Mouse (Mus musculus) midbrain, embryonic 11.5 days (tissue): Measurements from ENCODE around the gene Psmd6. TPM values are rescaled to one million over a fixed set of nuclear protein-coding genes. Genes with fewer than 3 reads are reported as not detected.
A peak's percentile ranks its signal among the peaks of the same experiment; 100 is the strongest.

Experiments
- ATAC-seq: fragments of 200-750 bp; cut with Nextera tagmentation; 2 replicates; pipeline ENCODE4 v1.8.0; 2017; ENCODE audit warnings: moderate TSS enrichment, moderate library complexity; ENCODE audit not compliant: low FRiP score
- DNase-seq: peaks from one replicate; pipeline ENCODE4 v3.0.0; 2015; ENCODE audit warnings: low spot score; ENCODE audit errors: missing footprints
- H3K27ac ChIP-seq: fragments of 300-500 bp; sonication (generic); 2 replicates; pipeline ENCODE4 v1.5.1; 2014; ENCODE audit warnings: low read depth, low read length
- H3K27me3 ChIP-seq: fragments of 300-500 bp; sonication (generic); 2 replicates; pipeline ENCODE4 v1.6.1; 2014; ENCODE audit warnings: mild to moderate bottlenecking, low read length, moderate library complexity, mixed read lengths; ENCODE audit not compliant: control insufficient read depth, insufficient read depth
- H3K36me3 ChIP-seq: fragments of 300-500 bp; sonication (generic); 2 replicates; pipeline ENCODE4 v1.6.1; 2014; ENCODE audit warnings: mild to moderate bottlenecking, low read length, moderate library complexity, mixed read lengths; ENCODE audit not compliant: control insufficient read depth, insufficient read depth
- H3K4me1 ChIP-seq: fragments of 300-500 bp; sonication (generic); 2 replicates; pipeline ENCODE4 v1.6.1; 2014; ENCODE audit warnings: low read length; ENCODE audit not compliant: control insufficient read depth, insufficient read depth
- H3K4me2 ChIP-seq: fragments of 300-500 bp; sonication (generic); 2 replicates; pipeline ENCODE4 v1.6.1; 2014; ENCODE audit warnings: mild to moderate bottlenecking, moderate library complexity
- H3K4me3 ChIP-seq: fragments of 300-500 bp; sonication (generic); 2 replicates; pipeline ENCODE4 v1.5.1; 2014; ENCODE audit warnings: low read depth, low read length
- H3K9ac ChIP-seq: fragments of 300-500 bp; sonication (generic); 2 replicates; pipeline ENCODE4 v1.6.1; 2014; ENCODE audit warnings: low read length
- H3K9me3 ChIP-seq: fragments of 300-500 bp; sonication (generic); 2 replicates; pipeline ENCODE4 v1.6.1; 2016; ENCODE audit warnings: low read length; ENCODE audit not compliant: control insufficient read depth
- WGBS: fragments of 180-500 bp; shearing (Covaris S2); extraction: QIAGEN DNeasy Blood & Tissue Kit; methylation state at CpG from one replicate; pipeline ENCODE4 v1.1.7; 2014; 5-methylcytosine and 5-hydroxymethylcytosine counted together
- polyA plus RNA-seq: library from polyadenylated mRNA; unstranded; fragments of >200 nt; fragmentation: Nextera tagmentation; extraction: Ambion mirVana; gene quantifications from 2 replicates; pipeline ENCODE4 v1.2.1, GENCODE M21; 2014

The Psmd6 gene
- 319 and 342 TPM in 2 replicates for polyA plus RNA-seq

DNA sequence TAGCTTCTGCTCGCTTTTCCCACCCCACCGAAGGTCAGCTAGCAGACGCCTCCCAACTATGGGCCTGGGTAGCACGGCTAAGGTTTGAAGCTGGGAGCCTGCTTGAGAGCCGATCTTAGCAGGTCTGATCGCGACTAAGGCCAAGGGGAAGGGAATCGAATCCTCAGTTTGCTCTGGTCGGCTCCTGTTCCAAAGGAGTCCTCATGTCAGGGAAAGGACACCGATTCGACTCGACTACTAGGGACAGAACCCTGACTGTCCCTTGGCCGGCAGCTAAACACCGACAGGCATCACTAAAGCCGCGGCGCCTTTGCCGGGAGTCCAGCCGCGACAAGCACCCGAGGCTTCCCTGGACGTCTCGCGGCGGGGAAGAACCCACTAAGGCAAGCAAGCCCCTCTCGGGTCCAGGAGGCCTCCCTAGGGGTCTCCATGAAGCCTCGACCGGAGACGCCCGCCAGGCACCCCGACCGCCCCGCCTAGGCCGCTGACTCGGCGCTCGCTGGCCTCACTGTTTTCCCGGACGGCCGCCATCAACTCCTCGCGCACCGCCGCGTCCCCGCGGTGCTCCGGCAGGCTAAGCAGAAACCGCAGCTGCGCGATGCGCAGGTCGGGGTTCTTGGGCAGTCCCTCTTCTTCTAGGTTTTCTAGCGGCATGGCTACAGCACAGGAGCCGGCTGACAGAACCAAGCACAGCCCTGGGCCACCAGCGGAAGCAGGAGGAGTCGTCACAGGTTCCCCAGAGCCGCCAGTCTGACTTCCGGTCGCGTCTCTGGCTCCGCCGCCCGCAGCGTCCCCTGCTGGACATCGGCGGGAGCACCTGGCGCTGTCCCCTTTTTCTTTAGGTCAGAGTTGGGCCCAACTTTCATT, at the start of gene Psmd6:
Psmd6 (minus strand) TSS at position 755 of the 867 bp plus-strand sequence.
- Histone ChIP-seq H3K27ac (peak within 1 kb of the TSS; percentile 54; the same call in 1 of the 2 replicates), H3K36me3 (peaks cover 6% of the 10 kb centered on the region; the same call in 1 of the 2 replicates), H3K4me1 (peaks cover 6% of the 10 kb centered on the region), H3K4me2 (peak within 1 kb of the TSS; percentile 85), H3K4me3 (peak within 1 kb of the TSS; percentile 91), H3K27me3 (no peaks in the 10 kb centered on the region), H3K9me3 (no peaks in the 10 kb centered on the region), H3K9ac (peak within 1 kb of the TSS; percentile 94)
- DNase-seq: peak; percentile 99
- 1% methylated on average over 68 of the region's 68 CpGs for WGBS
- ATAC-seq: peak; percentile 98

DNA sequence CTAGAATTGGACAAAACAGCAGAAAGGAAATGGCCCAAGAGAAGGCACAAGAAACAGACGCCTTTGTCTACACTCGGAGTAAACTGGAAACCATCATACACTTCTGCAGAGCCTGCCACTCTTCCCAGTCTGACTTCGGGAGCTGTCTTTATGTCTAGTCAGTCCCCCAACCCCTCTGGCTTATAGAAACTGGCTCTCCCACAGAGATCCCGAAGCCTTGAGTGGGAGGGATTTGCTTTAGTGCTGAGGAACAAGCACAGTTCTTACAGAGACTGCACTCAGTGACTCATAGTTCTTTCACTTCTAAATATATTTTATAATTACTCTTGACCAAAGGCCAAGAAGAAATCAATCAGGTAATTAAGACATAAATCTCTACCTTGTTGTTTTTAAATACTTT, 10.1 kb downstream of the Psmd6 start:
- Histone ChIP-seq H3K27me3 (no peaks in the 10 kb centered on the region), H3K4me1 (no peaks in the 10 kb centered on the region), H3K9ac (no peak overlapping the region), H3K4me3 (no peak overlapping the region), H3K36me3 (peaks cover 4% of the 10 kb centered on the region; the same call in 1 of the 2 replicates), H3K9me3 (no peaks in the 10 kb centered on the region), H3K27ac (no peak overlapping the region), H3K4me2 (no peak overlapping the region)
- no peak for DNase-seq
- 88% methylated on average over 4 of the region's 4 CpGs for WGBS
- no peak for ATAC-seq

DNA sequence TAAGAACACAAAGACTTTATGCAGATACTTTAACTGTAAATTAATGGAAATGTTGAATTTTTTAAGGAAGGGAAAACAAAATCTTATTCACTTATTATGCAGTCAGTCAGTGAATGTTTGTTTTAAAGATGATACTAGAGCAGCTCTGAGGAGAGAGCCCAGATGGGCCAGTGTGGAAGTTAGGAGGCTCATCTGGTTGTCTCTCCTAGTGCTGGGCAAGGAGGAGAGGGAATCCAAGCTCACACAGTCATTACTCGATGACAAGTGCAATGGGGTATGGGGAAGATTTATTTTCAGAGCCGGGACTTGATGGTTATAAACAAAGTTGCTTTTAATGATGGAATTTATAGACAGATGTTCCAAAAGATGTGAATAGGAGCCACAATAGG, 15.9 kb downstream of the Psmd6 start:
- DNase-seq (no peak), ATAC-seq (no peak)
- Histone ChIP-seq H3K27me3 (no peaks in the 10 kb centered on the region), H3K4me2 (no peak overlapping the region), H3K4me3 (no peak overlapping the region), H3K4me1 (no peaks in the 10 kb centered on the region), H3K9me3 (no peaks in the 10 kb centered on the region), H3K27ac (no peak overlapping the region), H3K9ac (no peak overlapping the region), H3K36me3 (no peaks in the 10 kb centered on the region)
- WGBS: 89% methylated on average over 2 of the region's 2 CpGs

DNA sequence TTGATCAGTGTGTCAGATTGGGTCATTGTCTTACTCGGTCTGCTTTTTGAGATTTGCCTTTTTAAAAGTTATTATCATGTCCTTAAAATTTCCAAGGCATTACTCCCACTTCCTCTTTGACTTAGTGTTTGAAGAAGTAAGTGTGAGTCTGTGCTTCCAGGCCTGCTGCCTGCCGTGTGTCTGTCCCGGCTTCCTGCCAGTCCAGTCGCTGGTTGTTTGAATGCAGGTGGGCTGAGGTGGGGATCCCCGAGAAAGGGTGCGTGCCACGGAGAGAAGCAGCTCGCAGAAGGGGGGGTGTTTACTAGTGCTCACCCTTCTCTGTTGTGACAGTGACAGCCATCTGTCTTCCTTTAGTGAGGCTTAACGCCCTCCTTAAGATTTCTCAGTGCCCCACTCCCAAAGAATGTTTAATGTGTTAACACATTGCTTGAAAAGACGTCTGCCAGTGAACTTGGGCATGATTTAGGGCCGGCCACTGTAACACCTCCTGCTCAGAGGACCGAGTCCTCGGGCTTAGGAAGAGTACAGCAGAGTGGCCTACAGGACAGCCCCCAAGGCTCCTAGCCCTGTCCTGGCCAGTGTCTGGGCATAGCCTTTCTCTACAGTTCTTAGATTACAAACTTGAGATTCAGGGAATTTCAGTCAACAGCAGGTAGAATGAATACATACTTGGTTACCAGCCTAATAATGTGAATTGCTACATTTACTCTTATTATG, 16.4 kb downstream of the Psmd6 start:
- DNase-seq (no peak), ATAC-seq (no peak)
- Histone ChIP-seq H3K9ac (no peak overlapping the region), H3K27me3 (no peaks in the 10 kb centered on the region), H3K4me3 (no peak overlapping the region), H3K4me2 (no peak overlapping the region), H3K4me1 (no peaks in the 10 kb centered on the region), H3K36me3 (no peaks in the 10 kb centered on the region), H3K27ac (no peak overlapping the region), H3K9me3 (no peaks in the 10 kb centered on the region)
- WGBS: 83% methylated on average over 13 of the region's 13 CpGs

DNA sequence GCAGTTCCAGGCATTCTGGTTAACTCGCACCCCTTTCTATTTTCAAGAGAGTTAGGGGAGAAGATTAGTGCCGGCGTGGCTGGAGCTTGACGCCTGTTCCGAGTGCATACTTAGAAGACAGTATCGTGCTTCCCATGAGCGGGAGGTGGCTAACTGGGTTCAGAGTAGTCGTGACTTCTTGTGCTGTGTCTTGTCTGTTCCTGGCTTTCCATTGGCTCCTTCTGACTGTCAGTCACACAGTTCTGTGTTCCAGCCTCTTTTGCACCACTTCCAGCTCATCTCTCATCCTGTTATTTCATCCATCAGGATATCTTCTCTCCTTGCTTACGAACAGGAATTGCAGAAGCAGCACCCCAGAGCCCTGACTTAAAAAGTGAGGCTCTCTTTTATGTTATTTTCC, 19.5 kb downstream of the Psmd6 start:
- H3K36me3 ChIP-seq: no peaks in the 10 kb centered on the region
- no peak overlapping the region for H3K27ac ChIP-seq
- DNase-seq: no peak
- WGBS: 91% methylated on average over 9 of the region's 9 CpGs
- no peaks in the 10 kb centered on the region for H3K9me3 ChIP-seq
- no peak overlapping the region for H3K4me3 ChIP-seq
- no peaks in the 10 kb centered on the region for H3K27me3 ChIP-seq
- no peaks in the 10 kb centered on the region for H3K4me1 ChIP-seq
- H3K4me2 ChIP-seq: no peak overlapping the region
- no peak overlapping the region for H3K9ac ChIP-seq
- ATAC-seq: no peak

DNA sequence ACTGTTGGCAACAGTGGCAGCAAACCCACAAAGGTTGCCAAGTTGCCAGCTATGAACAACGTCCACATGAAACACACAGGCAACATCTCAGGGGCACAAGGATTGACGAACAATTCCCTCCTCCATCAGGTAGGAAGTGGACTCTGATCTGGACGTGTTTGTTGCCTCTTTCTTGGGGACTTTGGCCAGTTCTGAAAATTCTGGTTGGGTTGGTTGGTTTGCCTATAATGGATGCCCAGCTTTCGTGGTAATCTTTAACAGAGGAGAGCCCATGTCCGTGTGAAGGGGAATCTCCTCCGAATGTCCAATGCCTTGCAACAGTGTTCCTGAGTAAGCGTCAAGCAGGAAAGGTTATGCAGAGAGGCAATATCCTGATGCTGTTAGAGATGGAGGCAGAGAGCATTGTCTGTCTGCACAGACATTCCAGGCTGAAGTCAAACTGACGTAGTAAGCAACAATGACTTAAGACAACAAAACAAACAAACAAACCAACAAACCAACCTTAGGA, 20.0 kb downstream of the Psmd6 start:
- Histone ChIP-seq H3K4me1 (no peaks in the 10 kb centered on the region), H3K27me3 (no peaks in the 10 kb centered on the region), H3K9me3 (no peaks in the 10 kb centered on the region), H3K4me3 (no peak overlapping the region), H3K9ac (no peak overlapping the region), H3K4me2 (no peak overlapping the region), H3K36me3 (no peaks in the 10 kb centered on the region), H3K27ac (no peak overlapping the region)
- DNase-seq: no peak
- no peak for ATAC-seq
- 90% methylated on average over 8 of the region's 8 CpGs for WGBS

DNA sequence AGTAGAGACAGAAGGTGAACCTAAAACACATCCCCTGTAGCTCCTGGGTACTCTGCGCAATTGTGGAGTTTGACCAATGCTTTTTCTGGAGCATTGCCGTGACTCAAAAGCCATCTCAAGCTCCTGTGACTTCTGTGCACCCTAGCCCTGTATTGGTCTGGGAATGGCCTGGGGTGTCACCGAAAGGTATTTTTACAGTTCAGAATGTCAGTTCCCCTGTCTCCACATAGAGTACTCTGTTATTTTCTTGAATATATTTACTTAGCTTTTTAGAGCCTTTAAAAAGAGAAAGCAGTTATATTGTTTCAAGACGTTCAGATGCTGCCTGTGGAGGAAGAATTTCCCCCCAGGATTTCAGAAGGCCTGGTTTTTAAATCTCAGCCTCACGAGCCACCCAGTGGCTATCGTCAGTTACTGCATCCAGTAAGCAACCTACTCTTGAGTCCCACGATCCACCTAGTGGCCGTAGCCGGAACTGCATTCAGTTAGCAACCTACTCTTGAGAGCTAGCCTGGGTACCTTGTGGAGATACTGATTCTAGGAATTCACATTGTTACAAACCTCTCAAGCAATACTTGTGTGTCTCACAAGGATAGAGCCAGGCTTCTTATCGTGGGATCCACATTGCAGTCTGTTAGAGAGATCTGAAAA, 22.3 kb downstream of the Psmd6 start:
- H3K36me3 ChIP-seq: no peaks in the 10 kb centered on the region
- 27% methylated on average over 10 of the region's 10 CpGs for WGBS
- H3K4me3 ChIP-seq: no peak overlapping the region
- H3K4me1 ChIP-seq: peaks cover 5% of the 10 kb centered on the region; the same call in 1 of the 2 replicates
- H3K4me2 ChIP-seq: no peak overlapping the region
- H3K27me3 ChIP-seq: no peaks in the 10 kb centered on the region
- DNase-seq (peak; percentile 99), ATAC-seq (peak; percentile 82)
- H3K27ac ChIP-seq: no peak overlapping the region
- no peaks in the 10 kb centered on the region for H3K9me3 ChIP-seq
- H3K9ac ChIP-seq: no peak overlapping the region

DNA sequence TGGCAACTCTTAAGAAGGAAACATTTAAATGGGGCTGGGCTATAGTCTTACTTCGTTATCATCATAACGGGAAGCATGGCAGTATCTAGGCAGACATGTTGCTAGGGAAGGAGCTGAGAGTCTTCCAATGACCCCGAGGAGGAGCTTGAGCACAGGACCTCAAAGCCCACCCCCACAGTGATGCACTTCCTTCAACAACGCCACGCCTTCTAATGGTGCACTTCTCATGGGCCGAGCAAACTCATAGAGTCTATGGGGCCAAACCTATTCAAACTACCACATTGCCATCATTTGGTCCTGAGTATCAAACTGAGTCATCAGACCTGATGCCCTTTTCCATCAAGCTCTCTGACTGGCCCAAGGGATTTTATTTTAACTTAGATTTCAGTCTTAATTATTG, 30.2 kb downstream of the Psmd6 start:
- Histone ChIP-seq H3K9me3 (no peaks in the 10 kb centered on the region), H3K36me3 (no peaks in the 10 kb centered on the region), H3K27ac (no peak overlapping the region), H3K4me1 (peaks cover 5% of the 10 kb centered on the region; the same call in 1 of the 2 replicates), H3K9ac (no peak overlapping the region), H3K4me3 (no peak overlapping the region), H3K4me2 (no peak overlapping the region), H3K27me3 (no peaks in the 10 kb centered on the region)
- WGBS: 92% methylated on average over 6 of the region's 6 CpGs
- DNase-seq (no peak), ATAC-seq (no peak)
